Mouse (Mus musculus): Measurements from ENCODE around the gene Gpa33.

DNA sequence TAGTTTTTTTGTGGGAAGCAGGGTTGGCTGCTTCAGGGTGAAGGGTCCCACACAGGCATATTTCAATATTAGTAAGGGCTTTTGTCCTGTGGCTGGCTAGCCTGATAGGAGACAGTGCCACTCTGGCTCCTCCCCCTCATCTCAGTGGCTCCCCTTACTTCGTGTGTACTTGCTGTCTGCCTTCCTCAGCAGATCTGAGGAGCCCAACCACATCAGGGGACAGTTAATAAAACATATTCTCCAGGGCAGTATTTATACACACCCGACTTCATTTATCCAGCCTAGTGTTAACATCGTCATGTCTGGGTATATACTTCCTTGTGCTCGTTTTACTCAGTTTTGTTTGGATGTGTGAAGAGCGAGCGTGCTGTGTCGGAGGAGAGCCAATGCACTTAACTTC, 7.9 kb upstream of the Gpa33 start:
- TF ChIP-seq POLR2A (IDR thresholded peaks at IDR 0.05; ENCODE audit: insufficient read length, low read depth), result no peak
- no peak for TF ChIP-seq CEBPB (IDR thresholded peaks at IDR 0.05; ENCODE audit: insufficient read depth, poor library complexity, severe bottlenecking)
- no peak for TF ChIP-seq POLR2AphosphoS2 (IDR thresholded peaks at IDR 0.05; ENCODE audit: insufficient read length, low read depth)
- no peak for TF ChIP-seq MYOG (IDR thresholded peaks at IDR 0.05; ENCODE audit: control insufficient read depth in 1 of 3, insufficient read depth in 1 of 3, insufficient read length in 2 of 3, low read depth in 2 of 3)
- TF ChIP-seq E2F4 (IDR thresholded peaks at IDR 0.05; ENCODE audit: insufficient read depth), result no peak
- TF ChIP-seq SRF (IDR thresholded peaks at IDR 0.05; ENCODE audit: control insufficient read depth, insufficient read length, low read depth), result no peak
- TF ChIP-seq MAX (IDR thresholded peaks at IDR 0.05; ENCODE audit: low read depth), result no peak
- no peak for TF ChIP-seq TCF12 (IDR thresholded peaks at IDR 0.05; ENCODE audit: insufficient read depth, poor library complexity, severe bottlenecking)
- TF ChIP-seq REST (IDR thresholded peaks at IDR 0.05; ENCODE audit: insufficient read depth, insufficient read length), result no peak
- TF ChIP-seq USF1 (IDR thresholded peaks at IDR 0.05; ENCODE audit: low read depth), result no peak
- TF ChIP-seq MYOD1 (IDR thresholded peaks at IDR 0.05; ENCODE audit: control insufficient read depth in 1 of 3, insufficient read length in 2 of 3, low read depth in 2 of 3), result no peak

Measured in myocyte (in vitro differentiated cells).